Mouse (Mus musculus) ovary, postnatal 14 days (tissue): ENCODE measurements around the gene Hes7.

Experiments used
- DNase-seq: peaks from one replicate; pipeline ENCODE4 v3.0.0; 2022; ENCODE audit warnings: low spot score

Hes7 gene

DNA sequence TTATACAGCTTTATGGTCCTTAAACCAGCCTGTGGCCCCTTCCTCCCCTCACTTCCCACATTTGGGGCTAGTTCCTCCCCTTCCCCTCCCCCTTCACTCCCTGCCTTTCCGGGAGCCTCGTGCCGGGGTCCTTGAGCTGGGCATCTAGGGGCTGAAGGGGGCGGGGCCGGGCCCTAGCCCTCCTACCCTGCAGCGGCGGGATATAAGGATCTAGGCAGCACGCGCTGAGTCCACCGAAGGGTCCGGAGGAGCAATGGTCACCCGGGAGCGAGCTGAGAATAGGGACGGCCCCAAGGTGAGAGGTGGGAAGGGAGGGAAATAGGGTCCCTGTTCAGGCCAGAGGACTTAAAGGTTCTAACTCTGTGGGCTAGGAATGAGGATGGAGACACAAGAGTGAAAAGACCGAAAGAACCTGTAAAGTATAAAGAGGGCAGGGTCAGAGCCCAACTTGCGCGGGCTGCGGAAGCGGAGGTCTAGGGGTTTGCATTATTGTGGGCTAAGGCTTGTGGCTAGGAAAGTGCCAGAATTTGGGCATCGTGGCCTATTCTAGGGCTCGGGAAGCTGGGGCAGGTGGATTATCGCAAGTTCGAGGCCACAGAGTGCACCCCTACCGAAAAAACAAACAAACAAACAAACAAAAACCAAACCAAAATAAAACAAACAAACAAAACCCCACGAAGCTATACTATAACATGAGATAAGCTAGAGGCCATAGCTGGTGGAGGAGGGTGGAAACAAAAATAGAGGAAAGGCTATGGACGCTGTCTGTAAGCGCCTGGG is at the start of gene Hes7:
Gene Hes7, plus strand, starts transcription at position 184 of the 780 bp plus-strand sequence.
- DNase-seq, result no peak

DNA sequence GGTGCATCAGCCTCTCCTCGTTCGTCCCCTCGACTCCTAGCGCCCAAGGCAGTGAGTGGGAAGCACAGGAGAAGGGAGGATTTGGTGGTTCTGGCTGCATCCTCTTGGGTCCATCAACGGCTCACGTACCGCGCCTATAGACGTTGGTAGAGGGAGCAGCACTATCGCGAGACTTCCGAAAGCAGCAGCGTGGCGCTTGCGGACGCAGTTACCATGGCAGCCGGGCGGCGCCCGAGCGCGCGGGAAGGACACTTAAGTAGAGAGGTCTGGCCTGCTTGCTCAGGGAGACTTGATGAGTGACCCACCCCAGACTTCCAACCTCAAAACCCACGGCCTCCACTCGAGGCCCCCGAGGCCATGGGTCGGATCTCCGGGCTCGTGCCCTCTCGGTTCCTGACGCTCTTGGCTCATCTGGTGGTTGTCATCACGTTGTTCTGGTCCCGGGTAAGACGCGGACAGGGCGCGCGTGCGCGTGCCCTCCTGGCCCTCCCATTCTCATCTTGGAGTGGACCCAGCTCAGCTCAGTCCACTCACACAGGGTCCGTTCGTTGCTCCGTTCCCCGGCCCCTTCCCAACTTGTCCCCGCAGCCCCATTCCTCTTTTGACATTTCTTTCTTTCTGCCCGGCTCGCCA is 49.5 kb upstream of the Hes7 start, which contains the start of gene Tmem107:
Gene Tmem107, plus strand, starts transcription at position 217 of the 633 bp plus-strand sequence.
- peak; percentile 91 for DNase-seq

DNA sequence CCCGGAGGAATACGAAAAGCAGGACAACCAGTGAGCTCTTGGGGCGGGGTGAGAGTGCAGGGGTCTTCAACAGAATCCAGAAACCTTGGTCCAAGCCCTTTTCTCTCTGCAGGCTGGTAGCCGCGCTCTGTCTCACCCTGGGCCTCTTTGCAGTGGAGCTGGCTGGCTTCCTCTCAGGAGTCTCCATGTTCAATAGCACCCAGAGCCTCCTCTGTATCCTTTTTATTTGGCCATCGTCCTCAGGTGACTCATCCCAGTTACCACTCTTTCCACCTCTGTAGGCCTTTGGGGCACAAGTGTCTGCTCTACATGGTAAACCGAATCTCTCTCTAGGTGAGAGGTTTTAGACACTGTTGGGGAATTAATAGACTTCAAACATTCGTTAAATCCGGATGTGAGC is 48.9 kb upstream of the Hes7 start:
- DNase-seq, result no peak

DNA sequence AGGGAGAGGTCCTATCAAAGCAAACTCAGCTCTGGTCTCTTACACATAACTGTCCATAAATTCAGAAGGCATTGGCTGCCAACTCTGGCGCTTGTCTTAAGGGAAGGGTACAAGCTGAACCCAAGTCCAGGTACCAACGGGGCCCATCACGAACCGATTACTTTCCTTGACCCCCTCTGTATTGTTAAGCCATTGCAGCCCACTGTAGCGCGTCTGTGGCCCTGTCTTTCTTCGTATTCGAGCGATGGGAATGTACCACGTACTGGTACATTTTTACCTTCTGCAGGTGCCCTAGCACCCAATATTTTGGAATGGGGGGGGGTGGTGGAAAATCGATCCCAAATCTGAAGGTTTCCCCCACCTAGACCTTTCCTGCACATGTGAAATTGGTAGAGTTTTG is 48.0 kb upstream of the Hes7 start:
- no peak for DNase-seq

DNA sequence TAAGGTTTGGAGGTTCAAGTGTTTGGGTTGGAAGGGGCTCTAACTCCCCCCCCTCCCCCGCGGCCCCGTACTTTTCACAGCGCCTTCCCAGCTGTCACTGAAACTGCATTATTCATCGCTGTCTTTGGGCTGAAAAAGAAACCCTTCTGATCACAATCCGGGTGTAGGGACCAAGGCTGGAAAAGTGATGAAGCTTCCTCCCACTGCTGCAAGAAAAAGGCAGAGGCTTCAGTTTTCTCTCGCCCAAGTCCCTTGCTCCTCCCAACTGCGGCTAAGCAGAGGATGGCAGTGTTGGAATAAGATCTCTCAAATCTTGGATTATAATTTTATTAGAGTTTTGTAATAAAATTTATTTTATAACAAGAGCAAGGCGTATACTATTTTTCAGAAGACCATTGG is 47.5 kb upstream of the Hes7 start:
- no peak for DNase-seq

DNA sequence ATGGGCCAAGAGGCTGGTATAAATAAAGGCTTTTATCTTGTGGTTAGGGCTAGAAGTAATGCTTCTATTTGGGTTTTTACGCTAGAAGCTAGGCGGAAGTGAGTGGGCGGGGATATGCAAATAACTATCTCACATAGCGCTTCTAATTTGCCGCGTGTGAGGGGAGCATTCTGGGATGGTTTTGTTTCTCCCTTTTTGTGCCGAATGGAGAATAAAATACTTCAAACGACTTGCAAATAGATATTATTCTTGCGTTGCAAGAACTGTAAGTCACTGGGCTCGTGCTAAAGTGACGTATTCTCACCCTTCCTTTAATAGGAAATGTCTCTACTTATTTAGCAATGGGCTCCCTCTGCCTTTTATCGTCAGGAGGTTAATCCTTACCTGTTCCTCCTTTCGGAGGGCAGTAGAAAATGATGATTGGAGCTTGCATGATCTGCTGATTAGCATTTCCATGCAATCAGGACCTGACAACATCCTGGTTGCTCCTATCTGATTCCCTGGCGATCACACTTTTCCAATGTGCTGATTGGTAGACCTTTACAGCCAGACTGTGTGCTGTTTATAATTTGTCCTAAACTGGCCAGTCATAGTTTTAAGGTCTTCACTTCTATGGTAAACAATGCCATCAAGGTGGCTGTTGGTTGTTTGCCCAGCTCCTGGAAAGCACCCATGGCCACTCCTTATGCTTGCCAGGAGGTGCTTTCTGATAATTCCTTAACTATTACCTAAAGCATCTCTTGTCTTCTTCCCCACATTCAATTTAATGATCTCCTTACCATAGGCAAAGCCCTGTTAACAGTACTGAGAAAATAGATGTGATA is 46.9 kb upstream of the Hes7 start:
- peak; percentile 75 for DNase-seq

DNA sequence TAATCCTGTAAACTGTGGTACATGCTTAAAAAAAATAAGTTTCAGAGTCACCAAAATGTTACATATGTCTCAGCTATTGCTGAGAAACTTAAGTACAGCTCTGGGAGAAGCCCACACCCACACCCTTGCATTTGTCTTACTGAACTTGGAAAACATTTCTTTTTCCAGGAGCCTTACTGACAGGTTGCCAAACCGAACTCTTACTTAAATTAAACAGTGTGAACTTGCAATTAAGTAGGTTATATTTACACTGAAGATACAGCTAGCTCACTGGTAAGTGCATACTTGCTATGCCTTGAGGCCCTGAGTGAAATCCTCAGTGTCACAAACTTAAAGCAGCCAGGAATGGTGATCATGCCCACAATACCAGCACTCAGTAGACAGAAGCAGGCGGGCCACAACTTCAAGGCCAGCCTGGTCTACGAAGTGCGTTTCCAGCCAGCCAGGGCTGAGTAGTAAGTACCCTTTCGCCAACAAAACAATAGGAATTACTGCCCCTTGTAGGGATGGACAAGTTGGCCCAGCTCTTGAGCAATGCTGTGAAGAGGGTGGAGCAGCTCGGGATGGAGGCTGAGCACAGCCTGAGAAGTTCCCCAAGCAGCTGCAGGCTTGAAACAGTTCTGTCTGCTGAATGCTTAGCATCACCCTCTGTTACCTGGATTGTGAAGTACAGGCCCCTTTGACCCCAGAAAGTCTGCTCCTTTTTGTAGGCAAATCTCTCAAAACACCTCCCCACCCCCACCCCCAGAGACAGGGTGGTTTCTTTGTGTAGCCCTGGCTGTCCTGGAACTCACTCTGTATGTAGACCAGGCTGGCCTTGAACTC is 46.0 kb upstream of the Hes7 start:
- no peak for DNase-seq

DNA sequence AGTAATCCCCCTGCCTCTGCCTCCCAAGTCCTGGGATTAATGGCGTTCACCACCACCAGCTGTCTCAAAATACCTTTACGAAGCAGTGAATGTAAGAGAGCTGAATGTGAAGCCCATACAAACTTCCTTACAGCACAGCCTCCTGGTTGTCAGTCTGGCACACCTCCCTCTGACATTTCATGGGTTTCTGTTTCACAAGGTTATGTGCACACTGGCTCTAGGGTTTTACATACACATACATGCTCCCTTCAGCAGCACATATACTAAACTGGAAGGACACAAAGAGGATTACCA is 45.5 kb upstream of the Hes7 start:
- DNase-seq, result no peak

DNA sequence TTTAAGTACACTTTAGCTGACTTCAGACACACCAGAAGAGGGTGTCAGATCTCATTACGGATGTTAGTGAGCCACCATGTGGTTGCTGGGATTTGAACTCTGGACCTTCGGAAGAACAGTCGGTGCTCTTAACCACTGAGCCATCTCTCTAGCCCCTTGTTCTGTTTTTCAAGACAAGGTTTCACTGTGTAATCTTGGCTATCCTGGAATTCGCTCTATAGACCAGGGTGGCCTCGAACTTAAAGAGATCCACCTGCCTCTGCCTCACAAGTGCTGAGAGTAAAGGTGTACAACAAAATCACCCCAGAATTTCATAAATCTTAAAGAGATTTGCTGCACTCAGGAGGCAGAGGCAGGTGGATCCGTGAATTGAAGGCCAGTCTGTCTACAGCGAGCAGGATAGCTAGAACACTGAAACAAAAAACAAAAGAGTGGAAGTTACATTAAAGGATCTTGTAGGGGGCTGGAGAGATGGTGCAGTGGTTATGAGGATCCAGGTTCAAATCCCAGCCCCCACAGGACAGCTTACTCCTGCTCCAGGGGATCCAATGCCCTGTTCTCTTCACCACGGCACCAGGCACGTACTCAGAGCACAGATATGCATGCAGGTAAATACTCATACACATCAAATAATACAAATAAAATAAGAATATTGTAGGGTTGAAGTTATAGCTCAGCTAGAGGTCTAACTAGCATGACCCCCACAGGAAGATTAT is 44.3 kb upstream of the Hes7 start:
- DNase-seq, result no peak

DNA sequence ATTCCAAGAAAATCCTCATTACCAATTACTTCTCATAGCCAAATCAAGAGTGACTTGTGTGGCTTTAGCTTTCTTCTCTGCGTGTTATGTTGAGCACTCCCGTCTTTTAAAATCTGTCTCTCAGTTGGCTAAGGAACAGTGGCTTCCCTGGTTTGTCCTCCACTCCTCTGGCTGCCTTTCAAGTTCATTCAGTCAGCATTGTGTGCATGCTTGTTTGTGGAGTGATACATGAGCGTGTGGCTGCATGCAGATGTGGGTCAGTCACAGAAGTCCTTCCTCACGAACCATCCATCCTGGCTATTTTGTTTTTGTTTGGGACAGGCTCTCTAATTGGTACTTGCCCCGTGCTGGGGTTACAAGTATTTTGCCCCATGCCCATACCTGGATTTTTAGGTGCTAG is 43.6 kb upstream of the Hes7 start:
- no peak for DNase-seq

DNA sequence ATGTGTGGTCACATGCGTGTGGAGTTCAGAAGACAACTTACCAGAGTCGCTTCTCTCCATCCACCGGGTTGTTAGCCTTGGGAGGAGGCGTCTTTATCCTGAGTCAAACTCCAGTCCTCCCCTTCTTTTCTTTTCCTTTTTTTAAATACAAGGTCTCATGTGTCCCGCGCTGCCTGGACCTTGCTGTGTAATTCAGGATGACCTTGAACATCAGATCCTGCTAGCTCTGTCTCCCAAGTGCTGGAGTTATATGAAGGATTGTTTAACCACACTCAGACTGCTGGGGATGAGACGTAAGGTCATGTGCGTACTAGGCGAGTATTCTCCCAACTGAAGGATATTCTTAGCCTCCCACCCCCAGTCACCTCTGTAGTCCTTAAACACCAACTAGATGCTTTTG is 42.9 kb upstream of the Hes7 start:
- no peak for DNase-seq

DNA sequence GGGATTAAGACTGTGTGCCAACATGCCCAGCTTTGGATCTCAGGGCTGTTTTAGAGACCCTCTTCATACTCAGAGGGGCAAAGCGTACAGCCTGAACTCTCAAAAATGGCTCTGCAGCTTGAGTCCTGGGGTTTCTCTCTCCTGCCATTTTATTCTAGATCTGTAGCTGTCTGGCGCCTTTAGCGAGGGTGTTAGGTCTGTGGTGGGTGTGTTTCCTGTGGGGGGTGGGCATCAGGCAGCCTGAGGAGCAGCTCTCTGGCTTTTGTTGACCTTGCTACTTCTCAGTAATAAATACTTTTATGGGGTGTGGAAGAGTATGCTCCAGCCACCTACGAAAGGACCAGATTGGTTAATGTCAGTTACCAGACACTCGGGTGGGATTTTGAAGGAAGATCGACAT is 42.2 kb upstream of the Hes7 start:
- no peak for DNase-seq

DNA sequence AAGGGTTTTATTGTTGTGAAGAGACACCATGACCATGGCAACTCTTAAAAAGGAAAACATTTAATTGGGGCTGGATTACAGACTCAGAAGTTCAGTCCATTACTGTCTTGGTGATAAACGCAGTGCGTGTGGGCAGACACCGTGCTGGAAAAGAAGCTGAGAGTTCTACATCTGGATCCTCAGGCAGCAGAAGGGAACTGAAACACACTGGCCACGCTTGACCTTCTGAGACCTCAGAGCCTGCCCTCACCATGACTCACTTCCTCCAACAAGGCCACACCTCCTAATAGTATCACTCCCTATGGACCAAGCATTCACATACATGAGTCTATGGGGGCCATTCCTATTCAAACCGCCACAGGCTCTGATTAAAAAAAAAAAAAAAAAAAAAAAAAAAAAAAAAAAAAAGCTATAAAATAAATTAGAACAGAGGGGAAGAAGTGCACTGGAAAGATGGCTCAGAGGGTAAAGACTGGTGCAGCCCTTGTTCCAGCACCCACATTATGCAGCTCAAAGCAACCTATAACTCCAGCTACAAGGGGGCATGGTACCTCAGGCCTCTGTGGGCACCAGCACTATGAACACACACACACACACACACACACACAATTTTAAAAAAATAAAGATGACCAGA is 41.3 kb upstream of the Hes7 start:
- no peak for DNase-seq

DNA sequence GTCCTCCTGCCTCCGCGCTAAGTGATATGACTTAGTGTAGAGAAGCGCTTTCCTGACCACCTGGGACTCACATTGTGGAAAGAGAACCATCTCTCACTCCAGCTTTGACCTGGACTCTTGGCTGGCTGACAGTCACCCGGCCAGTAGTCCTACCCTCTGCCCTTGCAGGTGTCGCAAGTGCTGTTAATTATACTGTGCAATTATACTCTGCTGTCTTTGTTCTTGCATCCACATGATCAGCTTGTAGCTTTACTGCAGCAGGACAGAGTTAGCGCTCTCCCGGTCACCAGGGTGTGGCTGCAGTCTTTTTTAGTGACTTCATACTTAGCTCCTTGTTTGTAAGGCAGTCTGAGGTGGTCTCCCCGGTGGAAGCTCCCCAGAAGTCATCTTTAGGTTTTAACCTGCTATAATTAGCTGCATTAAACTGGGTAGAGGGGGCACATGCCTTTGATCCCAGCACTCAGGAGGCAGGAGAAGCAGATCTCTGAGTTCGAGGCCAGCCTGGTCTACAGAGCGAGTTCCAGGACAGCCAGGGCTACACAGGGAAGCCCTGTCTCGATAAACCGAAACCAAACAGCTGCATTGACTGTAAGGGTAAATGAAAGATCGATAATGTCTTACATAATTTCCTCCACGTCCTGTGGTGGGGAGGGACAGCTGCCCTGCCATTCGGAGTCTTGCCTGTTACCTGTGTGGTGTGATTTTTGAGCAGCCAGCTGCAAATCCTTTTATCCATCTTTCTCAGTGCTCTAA is 39.9 kb upstream of the Hes7 start:
- no peak for DNase-seq

DNA sequence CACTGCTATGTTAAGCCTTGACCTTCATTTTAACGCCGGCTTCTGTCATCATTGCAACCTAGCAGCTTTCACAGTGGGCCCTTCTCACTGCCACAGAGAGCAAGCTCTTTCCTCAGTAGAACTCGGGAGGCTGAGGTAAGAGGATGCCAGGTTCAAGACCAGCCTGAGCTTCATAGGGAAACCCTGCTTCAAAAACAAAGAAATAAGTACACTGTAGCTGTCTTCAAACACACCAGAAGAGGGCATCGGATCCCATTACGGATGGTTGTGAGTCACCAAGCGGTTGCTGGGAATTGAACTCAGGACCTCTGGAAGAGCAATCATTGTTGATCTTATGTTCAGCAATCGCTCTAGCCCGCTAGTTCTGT is 39.4 kb upstream of the Hes7 start:
- no peak for DNase-seq

DNA sequence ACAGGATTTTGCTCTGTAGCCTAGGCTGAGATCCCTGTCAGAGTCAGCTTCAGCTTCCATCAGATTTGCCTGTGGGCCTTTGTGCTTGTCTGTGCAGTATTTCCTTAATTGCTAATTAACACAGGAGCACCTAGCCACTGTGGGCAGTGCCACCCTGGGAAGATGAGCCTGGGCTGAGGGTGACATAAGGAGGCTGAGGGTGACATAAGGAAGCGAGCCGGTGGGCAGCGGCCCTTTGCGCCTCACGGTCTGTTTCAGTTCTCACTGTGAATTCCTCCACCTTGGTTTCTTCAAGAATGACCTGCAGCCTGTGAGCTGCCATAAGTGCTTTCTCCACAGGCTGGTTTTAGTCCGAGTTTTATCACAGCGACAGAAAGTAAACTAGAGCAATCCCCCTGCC is 38.6 kb upstream of the Hes7 start:
- no peak for DNase-seq

DNA sequence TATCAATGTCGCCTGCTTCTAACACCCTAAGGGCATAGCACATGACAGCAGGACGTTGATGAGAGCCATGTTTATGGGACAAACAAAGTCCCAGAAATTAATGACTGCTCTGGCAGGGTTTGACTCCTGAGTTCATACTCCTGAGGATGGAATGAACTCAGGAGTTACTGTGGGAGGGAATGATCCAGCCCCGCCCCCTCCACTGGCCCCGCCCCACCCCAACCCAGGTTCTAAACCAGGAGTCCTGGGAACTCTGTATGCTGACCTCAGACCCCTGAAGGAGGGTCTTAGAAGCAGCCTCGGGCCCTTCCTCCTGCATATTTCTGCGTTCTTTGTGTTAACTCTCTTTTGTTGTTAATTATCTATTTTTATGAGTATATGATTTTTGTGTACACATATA is 34.6 kb upstream of the Hes7 start:
- DNase-seq, result no peak

DNA sequence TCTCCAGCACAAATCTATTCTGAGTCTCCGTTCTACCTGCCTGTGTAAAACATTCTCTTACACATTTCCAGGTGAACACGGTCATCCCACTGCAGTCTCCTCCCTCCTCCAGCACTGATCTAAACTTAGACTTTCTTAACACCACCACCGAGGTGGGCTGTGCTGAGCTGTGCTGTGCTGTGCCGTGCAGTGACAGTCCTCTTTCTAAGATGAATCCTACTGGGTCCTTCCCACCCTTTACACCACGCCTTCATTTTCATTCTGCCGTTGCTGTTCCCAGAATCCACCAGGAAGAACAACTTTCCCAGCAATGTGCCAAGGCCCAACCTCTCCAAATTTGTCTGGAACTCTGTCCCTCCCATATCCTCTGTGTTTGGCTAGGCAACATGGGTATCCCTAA is 33.8 kb upstream of the Hes7 start:
- DNase-seq, result no peak

DNA sequence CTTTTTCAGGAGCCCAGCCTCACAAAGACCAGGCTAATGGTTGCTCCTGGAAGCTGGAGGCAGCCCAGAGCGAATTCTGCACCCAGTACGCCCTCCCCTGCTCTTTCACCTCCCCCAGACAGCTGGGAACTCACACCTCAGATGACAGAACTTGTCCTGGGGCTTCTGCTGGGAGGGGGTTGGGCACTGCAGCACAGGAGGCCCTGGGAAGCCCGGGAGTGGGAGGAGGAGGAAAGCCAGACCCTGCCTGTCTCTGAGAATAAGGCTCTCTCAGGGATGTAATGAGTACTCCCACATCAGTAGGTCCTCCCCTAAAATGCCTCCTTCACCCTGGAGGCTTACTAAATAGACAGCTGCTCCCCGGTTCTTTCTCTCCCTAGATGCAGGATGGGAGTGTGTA is 33.1 kb upstream of the Hes7 start:
- peak; percentile 45 for DNase-seq

DNA sequence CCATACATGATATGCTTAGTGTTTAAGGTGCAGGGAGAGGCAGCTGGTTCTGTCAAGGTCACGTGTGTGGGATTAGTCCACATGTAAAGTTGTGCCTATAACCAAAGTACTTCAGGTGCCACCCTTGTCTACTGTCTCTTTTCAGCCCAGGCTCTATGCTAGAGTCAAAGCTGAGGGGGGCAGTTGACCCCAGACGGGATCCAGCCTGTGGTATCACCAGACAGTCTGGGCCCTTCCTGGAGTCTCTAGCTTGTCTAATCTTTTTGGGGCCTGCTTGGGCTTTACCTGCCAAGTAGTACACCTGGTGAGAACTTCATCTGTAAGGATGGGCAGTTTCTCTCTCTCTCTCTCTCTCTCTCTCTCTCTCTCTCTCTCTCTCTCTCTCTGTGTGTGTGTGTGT is 32.6 kb upstream of the Hes7 start:
- no peak for DNase-seq
